Mouse (Mus musculus) limb, embryonic 10.5 days (tissue): Measurements from ENCODE around the gene Krcc1. TPM values are rescaled to one million over a fixed set of nuclear protein-coding genes. Genes with fewer than 3 reads are reported as not detected.
"Not testable (repeated sequence)": the region's sequence is repeated elsewhere in the genome, so short reads cannot be mapped to it uniquely, and the experiment has no call there.

ENCODE experiments used
- DNase-seq: peaks from one replicate; pipeline ENCODE4 v3.0.0-alpha.2; 2017; ENCODE audit warnings: low spot score
- H3K27ac ChIP-seq: fragments of 300-500 bp; sonication (generic); 2 replicates; pipeline ENCODE4 v1.5.1; 2016; ENCODE audit warnings: mild to moderate bottlenecking
- H3K27me3 ChIP-seq: fragments of 300-500 bp; sonication (generic); 2 replicates; pipeline ENCODE4 v1.6.1; 2016; ENCODE audit warnings: low read depth, mild to moderate bottlenecking; ENCODE audit not compliant: poor library complexity, severe bottlenecking
- H3K36me3 ChIP-seq: fragments of 300-500 bp; sonication (generic); 2 replicates; pipeline ENCODE4 v1.6.1; 2016; ENCODE audit warnings: mild to moderate bottlenecking, moderate library complexity
- H3K4me1 ChIP-seq: fragments of 300-500 bp; sonication (generic); 2 replicates; pipeline ENCODE4 v1.6.1; 2016
- H3K4me3 ChIP-seq: fragments of 300-500 bp; sonication (generic); 2 replicates; pipeline ENCODE4 v1.5.1; 2016; ENCODE audit warnings: mild to moderate bottlenecking, moderate library complexity
- H3K9me3 ChIP-seq: fragments of 300-500 bp; sonication (generic); replicated peaks from 2 replicates; pipeline ENCODE4 v1.6.1; 2016; ENCODE audit warnings: mild to moderate bottlenecking
- WGBS: fragments of 180-500 bp; shearing (Covaris S2); methylation state at CpG from one replicate; pipeline ENCODE4 v1.1.7; 2016; 5-methylcytosine and 5-hydroxymethylcytosine counted together
- polyA plus RNA-seq: library from polyadenylated mRNA; unstranded; fragments of >200 nt; fragmentation: Nextera tagmentation; extraction: Ambion mirVana; gene quantifications from 2 replicates; pipeline ENCODE4 v1.2.1, GENCODE M21; 2016

Gene Krcc1
- polyA plus RNA-seq, 1 experiment from 2014 or later: 32.0 TPM

DNA sequence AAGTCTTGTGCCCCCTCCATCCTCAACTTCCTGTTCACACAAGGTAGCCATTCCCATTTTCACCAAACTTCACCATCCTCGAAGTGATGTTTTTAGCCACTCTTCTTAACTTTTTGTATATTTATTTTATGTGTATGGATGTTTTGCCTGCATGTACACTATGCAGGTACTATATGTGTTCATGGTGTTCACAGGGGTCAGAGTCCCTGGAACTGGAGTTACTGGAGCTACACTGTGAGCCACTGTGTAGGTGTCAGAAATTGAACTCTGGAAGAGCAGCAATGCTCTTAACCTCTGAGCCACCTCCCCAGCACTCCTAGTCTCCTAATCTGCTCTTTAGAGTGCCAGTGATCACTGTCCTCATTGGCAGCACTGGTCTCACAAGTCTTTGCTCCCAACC lies 23.1 kb upstream of the Krcc1 start:
- WGBS: 88% methylated on average over 1 of the region's 1 CpGs
- no peak overlapping the region for H3K4me3 ChIP-seq
- H3K27me3 ChIP-seq: no peaks in the 10 kb centered on the region
- DNase-seq: no peak
- no peak overlapping the region for H3K27ac ChIP-seq
- H3K4me1 ChIP-seq: no peaks in the 10 kb centered on the region
- H3K9me3 ChIP-seq: no peaks in the 10 kb centered on the region
- H3K36me3 ChIP-seq: no peaks in the 10 kb centered on the region

DNA sequence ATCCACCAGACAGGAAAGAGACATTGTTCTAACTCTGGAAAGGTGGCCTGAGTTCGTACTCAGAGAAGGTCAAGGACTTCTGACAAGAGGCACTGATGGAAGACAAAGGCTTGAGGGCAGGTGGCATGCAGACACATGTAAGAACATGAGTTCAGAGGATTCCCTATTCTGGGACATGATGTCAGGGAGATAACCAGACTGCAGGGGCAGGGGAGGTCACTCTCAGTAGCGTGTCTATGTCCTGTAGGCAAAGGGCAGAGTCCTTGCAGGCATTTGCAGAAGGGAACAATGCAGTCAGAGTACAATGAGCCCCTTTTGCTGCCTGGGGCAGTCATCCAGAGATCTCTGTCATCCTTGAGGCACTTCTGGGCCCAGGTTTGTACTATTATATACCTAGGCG lies 21.9 kb upstream of the Krcc1 start:
- Histone ChIP-seq H3K27me3 (no peaks in the 10 kb centered on the region), H3K36me3 (no peaks in the 10 kb centered on the region), H3K27ac (no peak overlapping the region), H3K4me1 (no peaks in the 10 kb centered on the region), H3K4me3 (no peak overlapping the region), H3K9me3 (no peaks in the 10 kb centered on the region)
- DNase-seq: no peak
- WGBS: 85% methylated on average over 3 of the region's 3 CpGs

GRCm38 (mm10) chr6:71250951-71251350 lies 20.5 kb upstream of the Krcc1 start:
- no peaks in the 10 kb centered on the region for H3K9me3 ChIP-seq
- no peak overlapping the region for H3K27ac ChIP-seq
- no peak for DNase-seq
- no peaks in the 10 kb centered on the region for H3K27me3 ChIP-seq
- 90% methylated on average over 8 of the region's 8 CpGs for WGBS
- no peaks in the 10 kb centered on the region for H3K4me1 ChIP-seq
- H3K4me3 ChIP-seq: no peak overlapping the region
- no peaks in the 10 kb centered on the region for H3K36me3 ChIP-seq

DNA sequence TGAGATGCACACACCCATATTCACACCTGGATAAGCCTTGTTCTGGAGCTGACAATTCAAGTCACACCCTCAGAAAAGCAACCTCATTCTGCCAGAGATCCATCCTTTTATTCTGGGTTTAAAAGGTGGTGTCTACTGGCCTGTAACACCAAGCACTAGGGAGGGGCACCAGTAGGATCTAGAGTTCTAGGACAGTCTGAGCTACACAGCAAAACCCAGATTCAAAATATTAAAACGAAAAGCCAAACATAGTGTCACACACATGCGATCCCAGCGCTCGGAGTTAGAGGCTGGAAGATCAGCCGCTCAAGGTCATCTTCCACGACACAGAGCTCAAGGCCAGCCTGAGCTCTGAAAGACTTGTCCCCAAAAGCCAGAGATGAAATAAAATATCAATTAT lies 17.0 kb upstream of the Krcc1 start:
- WGBS: 97% methylated on average over 6 of the region's 6 CpGs
- no peaks in the 10 kb centered on the region for H3K4me1 ChIP-seq

GRCm38 (mm10) chr6:71256166-71256565 lies 15.3 kb upstream of the Krcc1 start:
- Histone ChIP-seq H3K4me3 (no peak overlapping the region), H3K27ac (no peak overlapping the region), H3K27me3 (no peaks in the 10 kb centered on the region), H3K9me3 (no peaks in the 10 kb centered on the region), H3K36me3 (no peaks in the 10 kb centered on the region), H3K4me1 (no peaks in the 10 kb centered on the region)
- WGBS: 92% methylated on average over 10 of the region's 10 CpGs
- no peak for DNase-seq

More for the DNA sequence above, 17.0 kb upstream of the Krcc1 start:
- no peaks in the 10 kb centered on the region for H3K9me3 ChIP-seq
- no peaks in the 10 kb centered on the region for H3K36me3 ChIP-seq
- no peaks in the 10 kb centered on the region for H3K27me3 ChIP-seq
- DNase-seq: no peak
- H3K27ac ChIP-seq: no peak overlapping the region
- H3K4me3 ChIP-seq: no peak overlapping the region

- H3K4me1 ChIP-seq: peaks cover 2% of the 10 kb centered on the region; the same call in 1 of the 2 replicates
- no peak overlapping the region for H3K27ac ChIP-seq
- H3K36me3 ChIP-seq: no peaks in the 10 kb centered on the region
- WGBS: 76% methylated on average over 1 of the region's 1 CpGs
- no peak for DNase-seq
- H3K4me3 ChIP-seq: no peak overlapping the region
- no peaks in the 10 kb centered on the region for H3K27me3 ChIP-seq
- H3K9me3 ChIP-seq: no peaks in the 10 kb centered on the region
Observed at GRCm38 (mm10) chr6:71257375-71257774, 14.1 kb upstream of the Krcc1 start.

DNA sequence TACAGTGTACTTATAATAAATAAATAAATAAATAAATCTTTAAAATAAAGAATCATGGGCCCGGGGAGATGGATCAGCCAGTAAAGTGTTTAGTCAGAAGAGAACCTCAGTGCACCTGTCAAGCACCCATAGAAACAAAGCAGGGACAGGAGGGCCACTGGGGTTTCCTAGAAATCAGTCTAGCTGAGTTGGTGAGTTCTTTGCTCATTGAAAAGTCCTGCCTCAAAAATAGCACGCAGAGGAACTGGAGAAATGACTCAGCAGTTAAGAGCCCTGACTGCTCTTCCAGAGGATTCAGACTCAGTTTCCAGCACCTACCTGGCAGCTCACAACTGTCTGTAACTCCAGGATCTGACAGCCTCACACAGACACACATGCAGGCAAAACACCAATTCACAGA lies 12.9 kb upstream of the Krcc1 start:
- no peaks in the 10 kb centered on the region for H3K27me3 ChIP-seq
- no peak overlapping the region for H3K4me3 ChIP-seq
- no peaks in the 10 kb centered on the region for H3K36me3 ChIP-seq
- 87% methylated on average over 2 of the region's 2 CpGs for WGBS
- DNase-seq: no peak
- no peaks in the 10 kb centered on the region for H3K9me3 ChIP-seq
- no peak overlapping the region for H3K27ac ChIP-seq
- peaks cover 7% of the 10 kb centered on the region; the same call in 1 of the 2 replicates for H3K4me1 ChIP-seq

- WGBS: 91% methylated on average over 4 of the region's 4 CpGs
- DNase-seq: no peak
- Histone ChIP-seq H3K9me3 (no peaks in the 10 kb centered on the region), H3K36me3 (no peaks in the 10 kb centered on the region), H3K4me1 (peaks cover 7% of the 10 kb centered on the region; the same call in 1 of the 2 replicates), H3K27ac (no peak overlapping the region), H3K27me3 (no peaks in the 10 kb centered on the region), H3K4me3 (no peak overlapping the region)
Observed at GRCm38 (mm10) chr6:71259166-71259565, 12.3 kb upstream of the Krcc1 start.

DNA sequence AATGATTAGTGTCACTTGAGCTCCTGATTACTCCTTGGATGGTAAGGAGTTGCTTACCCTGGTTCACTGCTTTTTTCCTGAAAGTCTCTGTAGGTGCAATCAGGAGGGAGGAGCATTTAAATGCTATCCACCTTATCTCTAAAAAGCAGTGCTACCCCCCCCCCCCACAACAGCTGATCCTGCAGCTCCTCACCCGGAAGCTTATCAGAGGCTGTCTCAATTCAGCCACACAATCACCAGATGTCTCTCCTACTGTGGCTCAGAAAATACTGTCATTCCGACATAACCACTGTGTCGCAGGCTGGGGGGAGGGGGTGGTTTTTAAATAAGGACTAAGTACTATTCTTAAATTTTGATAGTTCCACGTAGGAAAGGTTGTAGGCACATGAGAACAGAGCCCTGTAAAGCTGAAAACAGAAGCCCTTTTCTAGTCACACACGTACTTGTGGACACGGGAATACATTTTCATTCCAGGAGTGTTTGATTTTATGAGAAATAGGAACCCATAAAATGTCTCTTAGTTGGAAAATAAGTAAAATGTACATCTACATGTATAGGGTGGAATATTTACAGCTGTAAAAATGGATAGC lies 11.3 kb upstream of the Krcc1 start:
- 63% methylated on average over 6 of the region's 6 CpGs for WGBS
- Histone ChIP-seq H3K36me3 (no peaks in the 10 kb centered on the region), H3K27ac (no peak overlapping the region)

DNA sequence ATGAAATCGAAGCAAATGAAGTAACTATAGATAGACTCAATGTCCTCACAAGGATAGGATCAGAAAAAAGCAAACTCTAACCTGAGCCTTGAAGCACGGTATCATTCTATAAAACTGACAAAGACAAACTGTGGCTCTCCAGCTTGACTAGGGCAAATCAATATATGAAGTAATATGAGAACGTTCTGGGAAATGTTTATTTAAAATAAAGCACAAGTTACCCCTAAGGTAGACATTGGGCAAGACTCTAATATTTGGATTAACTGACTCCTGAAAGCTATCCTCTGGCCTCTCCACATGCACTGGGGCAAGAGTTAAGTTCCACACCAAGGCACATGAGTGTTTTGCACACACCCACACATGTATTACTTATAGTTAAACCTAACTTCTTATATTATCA lies 10.4 kb upstream of the Krcc1 start:
- WGBS: 90% methylated on average over 3 of the region's 3 CpGs
- H3K27ac ChIP-seq: no peak overlapping the region
- no peaks in the 10 kb centered on the region for H3K9me3 ChIP-seq
- H3K4me1 ChIP-seq: peaks cover 7% of the 10 kb centered on the region; the same call in 1 of the 2 replicates
- DNase-seq: no peak
- no peaks in the 10 kb centered on the region for H3K36me3 ChIP-seq
- H3K27me3 ChIP-seq: no peaks in the 10 kb centered on the region
- no peak overlapping the region for H3K4me3 ChIP-seq

More for the DNA sequence above, 11.3 kb upstream of the Krcc1 start:
- Histone ChIP-seq H3K27me3 (no peaks in the 10 kb centered on the region), H3K9me3 (no peaks in the 10 kb centered on the region), H3K4me1 (peaks cover 7% of the 10 kb centered on the region; the same call in 1 of the 2 replicates), H3K4me3 (no peak overlapping the region)
- no peak for DNase-seq

DNA sequence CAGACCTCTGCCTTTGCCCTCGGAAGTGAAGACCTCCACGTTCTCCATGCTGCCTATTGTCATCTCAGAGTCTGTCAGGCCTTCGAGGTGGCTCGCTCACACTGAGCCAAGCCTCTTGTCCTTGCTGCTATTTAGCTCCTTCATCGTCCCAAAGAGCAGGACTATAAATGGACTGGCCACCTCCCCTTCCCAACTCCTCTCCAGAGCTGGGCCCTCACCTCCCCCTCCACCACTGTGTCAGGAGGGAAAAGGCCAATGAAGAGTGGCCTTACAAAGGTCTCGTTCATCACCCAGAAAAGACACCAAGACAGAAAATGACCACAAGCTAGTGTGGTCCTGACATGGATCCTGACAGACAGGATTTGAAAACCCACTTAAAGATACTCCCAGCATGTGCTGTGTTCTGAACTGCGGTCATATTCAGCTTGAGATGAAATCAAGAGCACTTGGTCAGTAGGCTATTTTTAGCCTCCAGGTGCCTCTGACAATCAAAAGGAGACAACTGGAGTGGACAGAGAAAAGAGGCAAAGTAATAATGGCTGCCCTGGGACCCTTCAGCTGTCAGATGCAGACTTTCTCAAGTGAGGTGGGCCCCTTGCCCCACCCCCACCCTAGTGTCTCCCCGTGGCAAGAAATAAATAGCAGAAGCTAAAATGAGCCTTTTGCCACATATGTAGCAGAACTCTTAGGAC lies 9.2 kb upstream of the Krcc1 start:
- Histone ChIP-seq H3K9me3 (no peaks in the 10 kb centered on the region), H3K4me1 (peaks cover 7% of the 10 kb centered on the region; the same call in 1 of the 2 replicates), H3K36me3 (no peaks in the 10 kb centered on the region), H3K27me3 (no peaks in the 10 kb centered on the region), H3K4me3 (no peak overlapping the region), H3K27ac (no peak overlapping the region)
- DNase-seq: no peak
- WGBS: 70% methylated on average over 8 of the region's 8 CpGs

DNA sequence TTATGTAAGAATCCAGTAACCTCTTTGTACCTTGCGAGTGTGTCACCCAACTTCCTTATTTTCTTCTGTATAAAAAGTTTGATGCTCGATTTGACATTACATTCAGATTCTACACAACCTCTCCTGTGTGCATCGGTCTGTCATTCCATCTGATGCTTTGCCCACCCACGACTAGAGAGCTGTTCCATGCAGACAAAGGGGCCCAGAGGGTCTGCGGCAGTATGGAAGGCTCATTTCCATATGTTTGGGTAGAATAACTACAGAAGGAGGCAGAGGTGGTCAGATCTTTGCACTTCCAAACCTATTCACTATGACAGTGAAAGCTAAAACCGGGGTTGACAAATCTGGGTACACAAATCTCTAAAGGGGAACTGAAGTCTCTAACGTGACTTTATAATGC lies 3.9 kb upstream of the Krcc1 start:
- DNase-seq, H3K4me3 ChIP-seq, H3K27me3 ChIP-seq, H3K27ac ChIP-seq, H3K36me3 ChIP-seq, H3K9me3 ChIP-seq: not testable (repeated sequence)
- peaks cover 15% of the 10 kb centered on the region for H3K4me1 ChIP-seq
- 92% methylated on average over 7 of the region's 7 CpGs for WGBS

GRCm38 (mm10) chr6:71268929-71269685 lies 2.4 kb upstream of the Krcc1 start:
- no peaks in the 10 kb centered on the region for H3K27me3 ChIP-seq
- no peaks in the 10 kb centered on the region for H3K36me3 ChIP-seq
- DNase-seq: no peak
- no peak overlapping the region for H3K27ac ChIP-seq
- H3K9me3 ChIP-seq: no peaks in the 10 kb centered on the region
- 72% methylated on average over 7 of the region's 7 CpGs for WGBS
- H3K4me1 ChIP-seq: peaks cover 18% of the 10 kb centered on the region
- no peak overlapping the region for H3K4me3 ChIP-seq
